Mouse (Mus musculus) E14TG2a.4 (cell line): ENCODE results near the gene Pkn3.

ENCODE experiments used
- CTCF ChIP-seq: conservative IDR thresholded peaks from 2 replicates; pipeline ENCODE4 v1.5.1; 2014; ENCODE audit warnings: low read length
- NANOG ChIP-seq: IDR thresholded peaks from 2 replicates; pipeline ENCODE4 v1.6.1; 2014; ENCODE audit warnings: borderline replicate concordance, low read length, mixed read lengths
- POU5F1 ChIP-seq: IDR thresholded peaks from 2 replicates; pipeline ENCODE4 v1.6.1; 2014; ENCODE audit warnings: low read length, borderline replicate concordance

GRCm38 (mm10) chr2:30061215-30062166, 16.0 kb upstream of the Pkn3 start:
- TF ChIP-seq CTCF (no peak), POU5F1 (peak; percentile 72), NANOG (no peak; the same call in 1 of the 2 replicates)
